Mouse (Mus musculus): ENCODE measurements around the gene Syn3. TPM values are rescaled to one million over a fixed set of nuclear protein-coding genes. Genes with fewer than 3 reads are reported as not detected.
A peak's percentile ranks its signal among the peaks of the same experiment; 100 is the strongest.

Syn3 gene
- polyA plus RNA-seq, 1 experiment from 2014 or later, result 29.9 TPM

GRCm38 (mm10) chr10:86153221-86153620, 345.5 kb downstream of the Syn3 start:
- Histone ChIP-seq H3K27me3 (replicated peaks; ENCODE audit: control insufficient read depth, insufficient read depth, low read length) (no peaks in the 10 kb centered on the region), H3K4me1 (ENCODE audit: control insufficient read depth, insufficient read depth, low read depth, low read length) (no peaks in the 10 kb centered on the region), H3K27ac (ENCODE audit: low read depth, low read length) (no peak overlapping the region), H3K4me2 (ENCODE audit: low read length) (no peak overlapping the region), H3K36me3 (ENCODE audit: control insufficient read depth, insufficient read depth, low read length) (no peaks in the 10 kb centered on the region), H3K9me3 (ENCODE audit: control insufficient read depth, low read length) (no peaks in the 10 kb centered on the region), H3K4me3 (ENCODE audit: low read length) (no peak overlapping the region), H3K9ac (ENCODE audit: low read depth, low read length) (no peak overlapping the region)
- no peak for ATAC-seq

- ATAC-seq, result no peak
- Histone ChIP-seq H3K4me3 (ENCODE audit: low read length) (no peak overlapping the region), H3K9ac (ENCODE audit: low read depth, low read length) (no peak overlapping the region), H3K36me3 (ENCODE audit: control insufficient read depth, insufficient read depth, low read length) (no peaks in the 10 kb centered on the region), H3K4me1 (ENCODE audit: control insufficient read depth, insufficient read depth, low read depth, low read length) (no peaks in the 10 kb centered on the region), H3K4me2 (ENCODE audit: low read length) (no peak overlapping the region), H3K27ac (ENCODE audit: low read depth, low read length) (no peak overlapping the region), H3K9me3 (ENCODE audit: control insufficient read depth, low read length) (no peaks in the 10 kb centered on the region), H3K27me3 (replicated peaks; ENCODE audit: control insufficient read depth, insufficient read depth, low read length) (no peaks in the 10 kb centered on the region)
- 80% methylated on average over 5 of the region's 5 CpGs for WGBS
These were observed 347.3 kb downstream of the Syn3 start for GRCm38 (mm10) chr10:86151357-86151756.

GRCm38 (mm10) chr10:86150076-86150475, 348.6 kb downstream of the Syn3 start:
- WGBS, result 53% methylated on average over 1 of the region's 1 CpGs
- Histone ChIP-seq H3K36me3 (ENCODE audit: control insufficient read depth, insufficient read depth, low read length) (no peaks in the 10 kb centered on the region), H3K4me2 (ENCODE audit: low read length) (no peak overlapping the region), H3K4me1 (ENCODE audit: control insufficient read depth, insufficient read depth, low read depth, low read length) (no peaks in the 10 kb centered on the region), H3K27ac (ENCODE audit: low read depth, low read length) (no peak overlapping the region), H3K9me3 (ENCODE audit: control insufficient read depth, low read length) (no peaks in the 10 kb centered on the region), H3K9ac (ENCODE audit: low read depth, low read length) (no peak overlapping the region), H3K4me3 (ENCODE audit: low read length) (no peak overlapping the region), H3K27me3 (replicated peaks; ENCODE audit: control insufficient read depth, insufficient read depth, low read length) (no peaks in the 10 kb centered on the region)
- ATAC-seq, result no peak

- no peaks in the 10 kb centered on the region for H3K27me3 ChIP-seq (replicated peaks; ENCODE audit: control insufficient read depth, insufficient read depth, low read length)
- WGBS, result 58% methylated on average over 3 of the region's 3 CpGs
- ATAC-seq, result peak; percentile 73
- H3K4me1 ChIP-seq (ENCODE audit: control insufficient read depth, insufficient read depth, low read depth, low read length), result no peaks in the 10 kb centered on the region
- H3K9me3 ChIP-seq (ENCODE audit: control insufficient read depth, low read length), result no peaks in the 10 kb centered on the region
- H3K9ac ChIP-seq (ENCODE audit: low read depth, low read length), result no peak overlapping the region
- H3K27ac ChIP-seq (ENCODE audit: low read depth, low read length), result no peak overlapping the region
- H3K4me3 ChIP-seq (ENCODE audit: low read length), result no peak overlapping the region
- no peaks in the 10 kb centered on the region for H3K36me3 ChIP-seq (ENCODE audit: control insufficient read depth, insufficient read depth, low read length)
- H3K4me2 ChIP-seq (ENCODE audit: low read length), result no peak overlapping the region
These were observed 349.5 kb downstream of the Syn3 start for GRCm38 (mm10) chr10:86149029-86149818.

- Histone ChIP-seq H3K9ac (ENCODE audit: low read depth, low read length) (no peak overlapping the region), H3K4me3 (ENCODE audit: low read length) (no peak overlapping the region), H3K27ac (ENCODE audit: low read depth, low read length) (no peak overlapping the region), H3K36me3 (ENCODE audit: control insufficient read depth, insufficient read depth, low read length) (no peaks in the 10 kb centered on the region), H3K4me2 (ENCODE audit: low read length) (no peak overlapping the region), H3K27me3 (replicated peaks; ENCODE audit: control insufficient read depth, insufficient read depth, low read length) (no peaks in the 10 kb centered on the region), H3K4me1 (ENCODE audit: control insufficient read depth, insufficient read depth, low read depth, low read length) (no peaks in the 10 kb centered on the region), H3K9me3 (ENCODE audit: control insufficient read depth, low read length) (no peaks in the 10 kb centered on the region)
- no peak for ATAC-seq
- WGBS, result 85% methylated on average over 8 of the region's 8 CpGs
These were observed 359.5 kb downstream of the Syn3 start for GRCm38 (mm10) chr10:86139061-86139681.

- Histone ChIP-seq H3K4me2 (ENCODE audit: low read length) (no peak overlapping the region), H3K4me3 (ENCODE audit: low read length) (no peak overlapping the region), H3K36me3 (ENCODE audit: control insufficient read depth, insufficient read depth, low read length) (no peaks in the 10 kb centered on the region), H3K4me1 (ENCODE audit: control insufficient read depth, insufficient read depth, low read depth, low read length) (no peaks in the 10 kb centered on the region), H3K9ac (ENCODE audit: low read depth, low read length) (no peak overlapping the region), H3K27me3 (replicated peaks; ENCODE audit: control insufficient read depth, insufficient read depth, low read length) (no peaks in the 10 kb centered on the region), H3K9me3 (ENCODE audit: control insufficient read depth, low read length) (no peaks in the 10 kb centered on the region), H3K27ac (ENCODE audit: low read depth, low read length) (no peak overlapping the region)
- ATAC-seq, result 0 out of 2 replicates have a peak, but pooled peaks have one; percentile 30
- 69% methylated on average over 5 of the region's 5 CpGs for WGBS
These were observed 361.0 kb downstream of the Syn3 start for GRCm38 (mm10) chr10:86137589-86138173.

GRCm38 (mm10) chr10:86137106-86137505, 361.6 kb downstream of the Syn3 start:
- no peak overlapping the region for H3K4me2 ChIP-seq (ENCODE audit: low read length)
- H3K9ac ChIP-seq (ENCODE audit: low read depth, low read length), result no peak overlapping the region
- no peaks in the 10 kb centered on the region for H3K9me3 ChIP-seq (ENCODE audit: control insufficient read depth, low read length)
- 61% methylated on average over 3 of the region's 3 CpGs for WGBS
- H3K4me1 ChIP-seq (ENCODE audit: control insufficient read depth, insufficient read depth, low read depth, low read length), result no peaks in the 10 kb centered on the region
- H3K4me3 ChIP-seq (ENCODE audit: low read length), result no peak overlapping the region
- no peak overlapping the region for H3K27ac ChIP-seq (ENCODE audit: low read depth, low read length)
- H3K36me3 ChIP-seq (ENCODE audit: control insufficient read depth, insufficient read depth, low read length), result 0 out of 2 replicates have a peak, but pooled peaks cover 2% of the 10 kb centered on the region
- ATAC-seq, result no peak
- H3K27me3 ChIP-seq (replicated peaks; ENCODE audit: control insufficient read depth, insufficient read depth, low read length), result no peaks in the 10 kb centered on the region

GRCm38 (mm10) chr10:86136249-86136648, 362.4 kb downstream of the Syn3 start:
- H3K4me1 ChIP-seq (ENCODE audit: control insufficient read depth, insufficient read depth, low read depth, low read length), result no peaks in the 10 kb centered on the region
- no peaks in the 10 kb centered on the region for H3K27me3 ChIP-seq (replicated peaks; ENCODE audit: control insufficient read depth, insufficient read depth, low read length)
- no peaks in the 10 kb centered on the region for H3K9me3 ChIP-seq (ENCODE audit: control insufficient read depth, low read length)
- no peak for ATAC-seq
- H3K27ac ChIP-seq (ENCODE audit: low read depth, low read length), result no peak overlapping the region
- no peak overlapping the region for H3K4me2 ChIP-seq (ENCODE audit: low read length)
- H3K36me3 ChIP-seq (ENCODE audit: control insufficient read depth, insufficient read depth, low read length), result 0 out of 2 replicates have a peak, but pooled peaks cover 2% of the 10 kb centered on the region
- H3K9ac ChIP-seq (ENCODE audit: low read depth, low read length), result no peak overlapping the region
- H3K4me3 ChIP-seq (ENCODE audit: low read length), result no peak overlapping the region
- WGBS, result 93% methylated on average over 1 of the region's 1 CpGs

- Histone ChIP-seq H3K4me3 (ENCODE audit: low read length) (no peak overlapping the region), H3K9me3 (ENCODE audit: control insufficient read depth, low read length) (no peaks in the 10 kb centered on the region), H3K9ac (ENCODE audit: low read depth, low read length) (no peak overlapping the region), H3K4me2 (ENCODE audit: low read length) (no peak overlapping the region), H3K36me3 (ENCODE audit: control insufficient read depth, insufficient read depth, low read length) (0 out of 2 replicates have a peak, but pooled peaks cover 2% of the 10 kb centered on the region), H3K27ac (ENCODE audit: low read depth, low read length) (no peak overlapping the region), H3K27me3 (replicated peaks; ENCODE audit: control insufficient read depth, insufficient read depth, low read length) (no peaks in the 10 kb centered on the region), H3K4me1 (ENCODE audit: control insufficient read depth, insufficient read depth, low read depth, low read length) (no peaks in the 10 kb centered on the region)
- WGBS, result 89% methylated on average over 6 of the region's 6 CpGs
- no peak for ATAC-seq
These were observed 363.8 kb downstream of the Syn3 start for GRCm38 (mm10) chr10:86134848-86135247.

Data from hindbrain, embryonic 16.5 days (tissue).